Mouse (Mus musculus) lung, postnatal 36 days (tissue): ENCODE measurements at regions not wholly inside any gene's neighbourhood (a gene's known extent, or its start where the extent isn't known, plus 50 kb on each side); places are given as distances from the start of the nearest gene placed in this dataset.
A peak's percentile ranks its signal among the peaks of the same experiment; 100 is the strongest.
"Not testable (repeated sequence)": the region's sequence is repeated elsewhere in the genome, so short reads cannot be mapped to it uniquely, and the experiment has no call there.

ENCODE experiments used
- DNase-seq: peaks from one replicate; pipeline ENCODE4 v3.0.0; 2022; ENCODE audit warnings: mixed read lengths

DNA sequence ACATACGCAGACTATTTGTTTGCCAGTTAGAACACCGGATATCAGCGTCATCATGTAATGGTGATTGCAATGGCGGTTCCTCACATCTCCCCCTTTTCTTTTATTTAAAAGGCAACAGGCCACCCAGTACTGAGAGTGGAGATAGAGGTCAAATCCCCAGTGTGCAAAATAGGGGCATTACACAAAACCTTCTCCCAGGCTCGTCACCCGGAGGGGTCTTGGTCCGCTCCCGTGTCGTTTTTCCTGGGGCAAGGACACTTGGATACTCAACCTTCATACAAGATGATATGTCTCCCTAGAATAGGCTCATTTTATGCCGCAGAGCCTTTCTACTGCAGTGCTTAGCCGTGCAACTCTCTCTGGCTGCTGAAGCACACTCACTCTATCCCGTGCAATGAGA, 94.6 kb upstream of the Spin2g start:
- DNase-seq = not testable (repeated sequence)

DNA sequence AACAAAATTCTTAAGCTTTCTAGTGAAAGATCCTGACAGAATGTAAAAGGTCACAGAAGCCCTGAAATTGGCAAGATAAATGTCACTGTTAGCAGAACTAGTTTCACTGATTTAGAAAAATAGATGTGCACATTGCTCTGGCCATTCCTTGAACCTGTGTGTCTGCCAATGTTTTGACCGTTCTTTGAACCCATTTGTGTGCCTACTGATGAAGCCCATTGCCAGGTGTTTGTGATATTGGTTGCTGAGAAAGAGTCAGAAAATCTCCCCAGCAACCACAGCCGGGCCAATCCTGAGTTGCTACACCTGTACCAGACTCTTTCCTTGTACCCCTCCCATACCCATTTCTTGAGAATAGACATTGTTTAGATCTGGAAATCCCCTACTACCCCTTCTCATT, 86.6 kb upstream of the Spin2g start:
- peak; percentile 6 for DNase-seq

DNA sequence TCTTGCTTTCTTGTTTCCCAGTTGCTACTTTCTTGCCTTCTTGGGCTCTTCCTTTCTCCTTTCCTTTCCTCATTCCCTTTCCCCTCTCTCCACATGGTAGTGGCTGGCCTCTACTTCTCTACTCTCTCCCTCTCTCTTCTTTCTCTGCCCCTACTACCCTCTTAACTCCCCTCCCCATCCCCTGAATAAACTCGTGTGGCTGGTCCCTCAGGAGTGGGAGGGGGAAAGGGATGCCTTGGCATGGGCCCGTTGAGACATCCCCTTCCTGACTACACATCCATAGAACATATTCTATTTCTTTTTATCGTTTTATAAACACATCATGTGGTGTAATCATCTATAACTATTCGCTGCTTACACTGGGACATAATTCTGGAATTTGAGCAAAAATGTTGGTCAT, 79.2 kb upstream of the Spin2g start:
- not testable (repeated sequence) for DNase-seq

DNA sequence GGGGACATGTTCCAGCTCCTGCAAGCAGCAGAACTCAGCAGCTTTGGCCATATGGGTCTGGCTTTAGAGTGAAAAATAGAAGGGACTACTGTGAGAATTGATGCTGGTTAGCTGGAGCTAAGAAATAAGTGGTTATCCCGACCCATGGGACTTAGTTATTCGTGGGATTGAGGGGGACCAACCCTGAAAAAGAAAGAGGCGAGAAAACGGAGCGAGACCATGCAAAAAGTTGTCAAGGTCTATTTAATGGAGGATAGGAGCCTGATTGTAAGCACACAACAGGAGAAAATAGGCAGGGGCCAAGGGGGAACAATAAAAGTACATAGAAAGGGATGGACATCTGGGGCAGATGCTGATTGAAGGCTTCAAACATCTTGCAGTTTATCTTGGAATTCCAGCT, 75.6 kb upstream of the Spin2g start:
- DNase-seq = not testable (repeated sequence)
